Mouse (Mus musculus) monocyte, adult 59 days (primary cell): ENCODE results near the gene Malsu1. TPM values are rescaled to one million over a fixed set of nuclear protein-coding genes. Genes with fewer than 3 reads are reported as not detected.

Experiments used
- total RNA-seq, 2 experiments: library from RNA; stranded (reverse); gene quantifications; one replicate each; pipeline ENCODE4 v1.2.4; 2023

Gene Malsu1
- 10 to 100 TPM; 27.7 to 28.0 TPM for total RNA-seq

DNA sequence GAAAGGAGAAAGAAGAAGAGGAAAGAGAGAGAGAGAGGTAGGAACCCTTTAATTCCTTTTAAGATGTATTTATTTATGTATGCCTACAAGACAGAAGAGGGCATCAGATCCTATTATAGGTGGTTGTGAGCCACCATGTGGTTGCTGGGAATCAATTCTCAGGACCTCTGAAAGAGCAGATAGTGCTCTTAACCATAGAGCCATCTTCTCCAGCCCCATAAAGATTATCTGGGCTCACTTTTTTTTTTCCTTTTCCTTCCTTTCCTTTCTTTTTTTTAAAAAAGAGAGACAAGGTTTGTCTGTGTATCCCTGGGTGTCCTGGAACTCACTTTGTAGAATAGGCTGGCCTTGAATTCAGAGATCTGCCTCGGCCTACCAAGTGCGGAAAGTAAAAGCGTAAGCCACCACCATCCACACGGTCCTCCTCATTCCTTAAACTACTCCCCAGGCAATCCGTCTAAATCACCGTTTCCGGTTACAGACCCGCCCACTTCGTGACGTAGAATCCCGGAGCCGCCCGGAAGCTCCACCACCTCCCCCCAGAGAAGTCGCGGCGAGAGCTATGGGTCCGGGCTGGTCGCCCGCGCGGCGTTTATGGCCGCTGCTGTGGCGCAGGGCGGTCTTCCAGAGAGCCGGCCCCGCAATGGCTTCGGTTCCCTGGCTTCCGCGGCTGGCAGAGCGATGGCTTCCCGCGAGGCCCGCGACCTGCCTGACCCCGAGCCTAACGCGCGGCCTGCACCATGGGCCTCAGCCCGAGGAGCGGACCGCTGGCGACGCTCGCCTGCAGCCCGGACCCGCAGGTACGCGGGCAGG lies at the start of gene Malsu1:
Malsu1 (plus strand) TSS at position 492 of the 813 bp plus-strand sequence.

DNA sequence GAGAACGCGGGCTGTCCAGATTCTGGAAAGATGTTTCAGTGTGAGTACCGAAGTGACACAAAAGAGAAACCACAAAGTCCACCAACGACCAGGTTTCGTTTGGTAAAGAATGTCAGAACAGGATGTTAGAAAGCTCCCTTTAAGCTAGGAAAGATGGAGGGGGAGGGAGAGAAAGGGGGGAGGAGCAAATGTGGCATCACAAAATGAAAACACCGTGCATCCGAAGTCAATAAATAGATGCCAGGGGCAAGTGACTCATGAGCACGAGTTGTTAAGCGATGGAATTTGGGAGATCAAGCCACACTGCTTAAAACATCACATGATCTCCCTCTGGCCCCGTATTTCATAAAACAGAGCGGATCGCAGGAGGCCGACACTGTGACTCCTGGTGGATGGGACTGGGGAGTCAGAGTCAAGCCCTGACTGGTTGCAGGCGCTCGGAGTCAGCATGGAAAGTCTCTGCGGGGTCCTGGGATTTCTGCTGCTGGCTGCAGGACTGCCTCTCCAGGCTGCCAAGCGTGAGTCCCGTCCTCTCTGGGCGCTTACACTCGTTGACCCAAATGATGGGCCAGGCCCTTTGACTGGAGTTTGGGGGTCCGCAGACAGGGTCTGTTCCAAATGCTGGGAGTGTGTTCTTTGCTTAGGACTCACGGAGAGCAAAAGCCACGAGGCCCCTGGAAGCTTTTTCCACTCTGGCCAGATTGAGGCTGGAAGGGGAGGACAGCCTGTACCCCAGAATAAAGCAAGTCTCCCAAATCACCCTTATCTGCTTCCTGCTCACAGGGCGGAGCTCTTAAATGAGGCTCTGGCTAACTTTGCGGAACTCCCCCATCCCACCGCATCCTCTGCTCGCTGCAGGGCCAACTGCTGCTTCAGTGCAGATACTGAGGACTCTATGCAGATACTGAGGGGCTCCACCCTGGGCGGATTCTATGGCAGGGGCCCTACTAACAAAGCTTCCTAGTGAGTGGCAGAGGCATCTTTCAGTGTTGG lies 37.0 kb upstream of the Malsu1 start, which contains the start of gene Gpnmb:
Gpnmb (plus strand) TSS at position 272 of the 993 bp plus-strand sequence.

Other genes starting within 250 kb of the Malsu1 start
- gene Tmem176a, start 232.9 kb upstream of the Malsu1 start, total RNA-seq, result 10 to 100 TPM; 72.6 to 75.1 TPM
- 100 to 1,000 TPM; 215 to 221 TPM for gene Tmem176b, start 232.3 kb upstream of the Malsu1 start, total RNA-seq
- gene Aoc1, start 200.9 kb upstream of the Malsu1 start, total RNA-seq, result not detected
- not detected for gene 1600015I10Rik, start 143.9 kb upstream of the Malsu1 start, total RNA-seq
- not detected for gene Doxl2, start 98.8 kb upstream of the Malsu1 start, total RNA-seq
- gene Svs1, start 86.9 kb upstream of the Malsu1 start, total RNA-seq, result not detected
- 1 to 10 TPM; 1.1 to 1.7 TPM for gene Gpnmb, start 37.2 kb upstream of the Malsu1 start, total RNA-seq
- under 1 TPM; 0.10 to 0.36 TPM for gene Igf2bp3, start 141.2 kb downstream of the Malsu1 start, total RNA-seq
- gene Tra2a, start 190.2 kb downstream of the Malsu1 start, total RNA-seq, result 100 to 1,000 TPM; 157 TPM
- 1 to 10 TPM; 3.6 to 4.9 TPM for gene Ccdc126, start 245.5 kb downstream of the Malsu1 start, total RNA-seq